Mouse (Mus musculus) heart, embryonic 15.5 days (tissue): ENCODE measurements around the gene Klhl23. TPM values are rescaled to one million over a fixed set of nuclear protein-coding genes. Genes with fewer than 3 reads are reported as not detected.

Experiments used
- ATAC-seq: fragments of 200-750 bp; cut with Nextera tagmentation; replicated peaks from 2 replicates; pipeline ENCODE4 v1.8.0; 2017; ENCODE audit warnings: low read depth, moderate TSS enrichment; ENCODE audit not compliant: insufficient number of reproducible peaks, insufficient read depth, low FRiP score
- H3K27ac ChIP-seq: fragments of 300-500 bp; sonication (generic); 2 replicates; pipeline ENCODE4 v1.5.1; 2015; ENCODE audit warnings: mild to moderate bottlenecking, inconsistent platforms
- H3K27me3 ChIP-seq: fragments of 300-500 bp; sonication (generic); 2 replicates; pipeline ENCODE4 v1.6.1; 2015; ENCODE audit warnings: inconsistent platforms
- H3K36me3 ChIP-seq: fragments of 300-500 bp; sonication (generic); 2 replicates; pipeline ENCODE4 v1.6.1; 2015; ENCODE audit warnings: mild to moderate bottlenecking, inconsistent platforms
- H3K4me1 ChIP-seq: fragments of 300-500 bp; sonication (generic); replicated peaks from 2 replicates; pipeline ENCODE4 v1.6.1; 2015; ENCODE audit warnings: inconsistent platforms
- H3K4me2 ChIP-seq: fragments of 300-500 bp; sonication (generic); 2 replicates; pipeline ENCODE4 v1.6.1; 2015; ENCODE audit warnings: inconsistent platforms, mild to moderate bottlenecking, moderate library complexity
- H3K4me3 ChIP-seq: fragments of 300-500 bp; sonication (generic); 2 replicates; pipeline ENCODE4 v1.5.1; 2015; ENCODE audit warnings: mild to moderate bottlenecking, inconsistent platforms
- H3K9ac ChIP-seq: fragments of 300-500 bp; sonication (generic); 2 replicates; pipeline ENCODE4 v1.6.1; 2015; ENCODE audit warnings: mild to moderate bottlenecking, inconsistent platforms
- H3K9me3 ChIP-seq: fragments of 300-500 bp; sonication (generic); replicated peaks from 2 replicates; pipeline ENCODE4 v1.6.1; 2016; ENCODE audit warnings: inconsistent platforms
- WGBS: fragments of 180-500 bp; shearing (Covaris S2); methylation state at CpG from one replicate; pipeline ENCODE4 v1.1.7; 2015; ENCODE audit warnings: mixed read lengths; 5-methylcytosine and 5-hydroxymethylcytosine counted together
- polyA plus RNA-seq: library from polyadenylated mRNA; unstranded; fragments of >200 nt; fragmentation: Nextera tagmentation; extraction: Ambion mirVana; gene quantifications from 2 replicates; pipeline ENCODE4 v1.2.1, GENCODE M21; 2015

Klhl23 gene
- polyA plus RNA-seq, 1 experiment from 2014 or later = 53.0 TPM

GRCm38 (mm10) chr2:69830116-69830515, 8.4 kb downstream of the Klhl23 start:
- no peaks in the 10 kb centered on the region for H3K27me3 ChIP-seq
- ATAC-seq = no peak
- no peaks in the 10 kb centered on the region for H3K9me3 ChIP-seq
- WGBS = 76% methylated on average over 8 of the region's 8 CpGs
- peaks cover 11% of the 10 kb centered on the region for H3K4me1 ChIP-seq
- H3K4me2 ChIP-seq = no peak overlapping the region
- no peak overlapping the region for H3K27ac ChIP-seq
- peaks cover 60% of the 10 kb centered on the region for H3K36me3 ChIP-seq
- H3K9ac ChIP-seq = no peak overlapping the region
- H3K4me3 ChIP-seq = no peak overlapping the region

DNA sequence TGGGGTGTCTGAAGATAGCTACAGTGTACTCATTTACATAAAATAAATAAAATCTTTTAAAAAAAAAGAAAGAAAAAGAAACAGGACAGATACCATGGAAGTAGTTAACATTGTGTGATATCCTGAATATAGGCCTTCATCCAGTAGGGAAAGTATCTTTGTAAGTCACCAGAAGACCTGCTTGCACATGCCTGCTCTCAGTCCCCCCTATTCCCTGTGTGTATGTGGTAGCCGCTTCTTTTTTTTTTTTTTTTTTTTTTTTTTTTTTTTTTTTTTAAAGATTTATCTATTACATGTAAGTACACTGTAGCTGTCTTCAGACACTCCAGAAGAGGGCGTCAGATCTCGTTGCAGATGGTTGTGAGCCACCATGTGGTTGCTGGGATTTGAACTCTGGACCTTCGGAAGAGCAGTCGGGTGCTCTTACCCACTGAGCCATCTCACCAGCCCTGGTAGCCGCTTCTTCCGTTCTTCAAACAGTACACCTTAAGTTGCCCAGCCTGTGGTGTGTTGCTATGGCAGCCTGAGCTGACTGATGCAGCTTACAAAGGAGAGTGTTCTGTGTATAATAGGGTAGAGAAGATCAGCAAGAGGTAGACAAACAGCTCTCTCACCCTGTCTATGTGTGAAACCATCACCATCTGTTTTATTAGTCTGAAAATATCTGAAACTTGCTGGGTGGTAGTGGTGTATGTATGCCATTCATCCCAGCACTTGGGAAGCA, 15.7 kb downstream of the Klhl23 start:
- ATAC-seq = no peak
- Histone ChIP-seq H3K36me3 (peaks cover 39% of the 10 kb centered on the region), H3K27me3 (no peaks in the 10 kb centered on the region), H3K4me2 (no peak overlapping the region), H3K4me1 (no peaks in the 10 kb centered on the region), H3K9me3 (no peaks in the 10 kb centered on the region), H3K9ac (no peak overlapping the region), H3K4me3 (no peak overlapping the region), H3K27ac (no peak overlapping the region)
- 89% methylated on average over 5 of the region's 7 CpGs for WGBS

DNA sequence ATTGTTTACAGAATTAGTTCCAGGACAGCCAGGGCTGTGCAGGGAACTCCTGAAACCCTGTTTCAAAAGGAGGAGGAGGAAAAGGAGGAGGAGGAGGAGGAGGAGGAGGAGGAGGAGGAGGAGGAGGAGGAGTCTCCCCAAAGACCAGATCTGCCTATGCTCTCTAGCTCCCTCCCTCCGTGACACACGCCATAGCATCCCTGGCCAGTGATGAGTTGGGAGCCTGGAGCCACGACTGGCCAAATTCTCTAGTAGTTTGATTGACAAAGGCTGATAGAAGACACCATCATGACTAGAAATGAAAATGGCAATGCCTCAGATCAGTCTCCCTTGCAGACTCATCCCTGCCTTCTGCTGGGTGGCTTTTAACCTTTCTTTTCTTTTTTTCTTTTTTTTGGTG, 16.3 kb downstream of the Klhl23 start:
- ATAC-seq = no peak

GRCm38 (mm10) chr2:69838707-69839106, 17.0 kb downstream of the Klhl23 start:
- H3K9ac ChIP-seq = no peak overlapping the region
- no peak for ATAC-seq
- no peaks in the 10 kb centered on the region for H3K4me1 ChIP-seq
- no peak overlapping the region for H3K4me2 ChIP-seq
- no peaks in the 10 kb centered on the region for H3K27me3 ChIP-seq
- no peak overlapping the region for H3K27ac ChIP-seq
- peaks cover 30% of the 10 kb centered on the region for H3K36me3 ChIP-seq
- no peak overlapping the region for H3K4me3 ChIP-seq
- H3K9me3 ChIP-seq = no peaks in the 10 kb centered on the region

More for the DNA sequence above, 16.3 kb downstream of the Klhl23 start:
- Histone ChIP-seq H3K9ac (no peak overlapping the region), H3K4me1 (no peaks in the 10 kb centered on the region), H3K9me3 (no peaks in the 10 kb centered on the region), H3K4me3 (no peak overlapping the region), H3K4me2 (no peak overlapping the region), H3K36me3 (peaks cover 37% of the 10 kb centered on the region), H3K27me3 (no peaks in the 10 kb centered on the region), H3K27ac (no peak overlapping the region)
- 54% methylated on average over 3 of the region's 3 CpGs for WGBS

GRCm38 (mm10) chr2:69840261-69840660, 18.5 kb downstream of the Klhl23 start:
- peaks cover 17% of the 10 kb centered on the region for H3K36me3 ChIP-seq
- H3K9me3 ChIP-seq = no peaks in the 10 kb centered on the region
- H3K4me3 ChIP-seq = no peak overlapping the region
- H3K27ac ChIP-seq = no peak overlapping the region
- ATAC-seq = no peak
- no peak overlapping the region for H3K9ac ChIP-seq
- H3K4me2 ChIP-seq = no peak overlapping the region
- H3K27me3 ChIP-seq = no peaks in the 10 kb centered on the region
- no peaks in the 10 kb centered on the region for H3K4me1 ChIP-seq
- 38% methylated on average over 6 of the region's 6 CpGs for WGBS

- H3K9me3 ChIP-seq = no peaks in the 10 kb centered on the region
- no peak overlapping the region for H3K9ac ChIP-seq
- H3K4me3 ChIP-seq = no peak overlapping the region
- H3K4me2 ChIP-seq = no peak overlapping the region
- no peaks in the 10 kb centered on the region for H3K27me3 ChIP-seq
- H3K36me3 ChIP-seq = no peaks in the 10 kb centered on the region
- 50% methylated on average over 6 of the region's 6 CpGs for WGBS
- peak overlapping the region; percentile 56 for H3K27ac ChIP-seq
- peak; percentile 27; the same call in 1 of the 2 replicates for ATAC-seq
- H3K4me1 ChIP-seq = no peaks in the 10 kb centered on the region
Measured at GRCm38 (mm10) chr2:69849215-69849614, 27.5 kb downstream of the Klhl23 start.

- H3K4me2 ChIP-seq = no peak overlapping the region
- no peak overlapping the region for H3K9ac ChIP-seq
- H3K27ac ChIP-seq = no peak overlapping the region
- no peaks in the 10 kb centered on the region for H3K27me3 ChIP-seq
- no peaks in the 10 kb centered on the region for H3K9me3 ChIP-seq
- H3K4me1 ChIP-seq = no peaks in the 10 kb centered on the region
- H3K4me3 ChIP-seq = no peak overlapping the region
- no peak for ATAC-seq
- WGBS = 71% methylated on average over 2 of the region's 2 CpGs
- H3K36me3 ChIP-seq = no peaks in the 10 kb centered on the region
Measured at GRCm38 (mm10) chr2:69851427-69852058, 29.8 kb downstream of the Klhl23 start.

- no peaks in the 10 kb centered on the region for H3K36me3 ChIP-seq
- no peak overlapping the region for H3K9ac ChIP-seq
- H3K27me3 ChIP-seq = no peaks in the 10 kb centered on the region
- ATAC-seq = no peak
- no peaks in the 10 kb centered on the region for H3K9me3 ChIP-seq
- H3K27ac ChIP-seq = no peak overlapping the region
- no peak overlapping the region for H3K4me2 ChIP-seq
- 27% methylated on average over 8 of the region's 8 CpGs for WGBS
- H3K4me1 ChIP-seq = no peaks in the 10 kb centered on the region
- H3K4me3 ChIP-seq = no peak overlapping the region
Measured at GRCm38 (mm10) chr2:69856392-69856791, 34.6 kb downstream of the Klhl23 start.

GRCm38 (mm10) chr2:69857882-69858281, 36.1 kb downstream of the Klhl23 start:
- no peak overlapping the region for H3K4me2 ChIP-seq
- H3K9ac ChIP-seq = no peak overlapping the region

GRCm38 (mm10) chr2:69860972-69861452, 39.3 kb downstream of the Klhl23 start:
- H3K27ac ChIP-seq = peak overlapping the region; percentile 91
- H3K4me3 ChIP-seq = peak overlapping the region; percentile 86
- H3K36me3 ChIP-seq = peaks cover 5% of the 10 kb centered on the region; the same call in 1 of the 2 replicates
- peaks cover 8% of the 10 kb centered on the region for H3K4me1 ChIP-seq
- no peaks in the 10 kb centered on the region for H3K9me3 ChIP-seq
- no peaks in the 10 kb centered on the region for H3K27me3 ChIP-seq
- peak overlapping the region; percentile 67 for H3K4me2 ChIP-seq
- peak overlapping the region; percentile 52 for H3K9ac ChIP-seq
- WGBS = 9% methylated on average over 12 of the region's 13 CpGs
- no peak for ATAC-seq

More at GRCm38 (mm10) chr2:69857882-69858281, 36.1 kb downstream of the Klhl23 start:
- no peaks in the 10 kb centered on the region for H3K36me3 ChIP-seq
- H3K27me3 ChIP-seq = no peaks in the 10 kb centered on the region
- WGBS = 71% methylated on average over 1 of the region's 1 CpGs
- H3K27ac ChIP-seq = no peak overlapping the region
- H3K9me3 ChIP-seq = no peaks in the 10 kb centered on the region
- no peak overlapping the region for H3K4me3 ChIP-seq
- peaks cover 2% of the 10 kb centered on the region for H3K4me1 ChIP-seq
- ATAC-seq = no peak

- Histone ChIP-seq H3K9me3 (no peaks in the 10 kb centered on the region), H3K27ac (peak within 1 kb of the TSS; percentile 91), H3K36me3 (peaks cover 9% of the 10 kb centered on the region), H3K4me3 (peak within 1 kb of the TSS; percentile 86), H3K27me3 (no peaks in the 10 kb centered on the region), H3K9ac (peak within 1 kb of the TSS; percentile 91), H3K4me2 (peak within 1 kb of the TSS; percentile 67), H3K4me1 (peaks cover 8% of the 10 kb centered on the region)
- WGBS = under 1% methylated on average over 64 of the region's 66 CpGs
- peak; percentile 95 for ATAC-seq
Measured at GRCm38 (mm10) chr2:69861485-69862091, 39.8 kb downstream of the Klhl23 start, which contains the start of gene Ssb. Ssb (plus strand) TSS chr2:69861562.
